19 mouse cellular contexts compared by ENCODE assay signal in the genomic region with DNA sequence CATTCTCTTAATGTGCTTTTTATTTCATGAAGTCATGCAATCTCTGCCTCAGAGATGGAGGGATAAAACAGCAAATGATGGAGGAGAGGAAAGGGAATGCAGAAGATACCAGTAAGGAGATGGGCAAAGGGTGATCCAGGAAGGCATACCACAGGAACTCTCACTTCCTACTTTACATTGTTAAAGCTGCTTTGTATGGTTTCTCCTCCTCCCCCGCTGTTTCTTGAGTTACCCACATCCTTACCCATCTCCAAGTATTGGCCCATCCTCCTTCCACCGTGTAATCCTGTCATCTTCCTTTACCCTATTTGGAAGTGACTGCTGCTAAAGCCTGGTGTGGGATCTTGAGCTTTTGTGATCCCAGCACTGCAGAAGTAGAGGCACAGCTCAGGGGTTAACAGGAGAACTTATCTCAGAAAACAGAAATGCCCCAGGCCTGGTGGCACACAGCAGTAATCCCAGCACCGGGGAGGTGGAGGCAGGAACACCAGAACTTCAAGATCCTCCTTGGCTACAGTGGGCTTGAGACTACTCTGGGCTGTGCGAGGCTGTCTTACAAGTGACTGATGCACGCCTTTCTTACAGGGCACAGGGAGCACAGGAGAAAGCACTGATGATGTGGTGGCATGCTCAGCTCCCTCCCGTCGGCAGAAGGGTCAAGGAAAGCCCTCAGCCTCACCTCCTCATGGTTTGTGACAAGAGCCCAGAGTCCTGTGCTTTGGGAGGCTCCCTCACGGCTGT. TPM values are rescaled to one million over a fixed set of nuclear protein-coding genes. Genes with fewer than 3 reads are reported as not detected.
DNase-seq lines count a peak whose midpoint lies in the region; ATAC-seq and TF ChIP-seq lines count a peak whose summit lies in the region.
"Had no signal": no experiment of that assay in that cellular context is flagged by ENCODE, and none has a peak within 500 bp of the region (broad histone marks: within the 10 kb centered on the region; RNA-seq: fewer than 3 reads in every experiment).

No protein-coding gene starts in this region.

- peaks cover 35% of the 10 kb centered on the region for H3K36me3 ChIP-seq in intestine, postnatal 0 days (ENCODE audit: control insufficient read depth, insufficient read depth)
- H3K36me3 ChIP-seq in intestine, embryonic 15.5 days, result peaks cover 31% of the 10 kb centered on the region
- H3K36me3 ChIP-seq in G1E (replicated peaks) (peaks cover 76% of the 10 kb centered on the region), myocyte (ENCODE audit: control insufficient read depth, insufficient read depth) (peaks cover 34% of the 10 kb centered on the region)
- peaks cover 65% of the 10 kb centered on the region for H3K36me3 ChIP-seq in liver, embryonic 13.5 days

- no peaks in the 10 kb centered on the region for H3K9me3 ChIP-seq in intestine, postnatal 0 days (ENCODE audit: control insufficient read depth)
- no peaks in the 10 kb centered on the region for H3K9me3 ChIP-seq in intestine, embryonic 15.5 days
- no peaks in the 10 kb centered on the region for H3K9me3 ChIP-seq in G1E (replicated peaks)
- no peaks in the 10 kb centered on the region for H3K9me3 ChIP-seq in liver, embryonic 13.5 days (replicated peaks)
- H3K9me3 ChIP-seq: hindbrain, embryonic 15.5 days; lung, embryonic 15.5 days; neural tube, embryonic 15.5 days had no signal

- peak overlapping the region; percentile 72 for H3K27ac ChIP-seq in intestine, postnatal 0 days (ENCODE audit: low read depth, low read length)
- H3K27ac ChIP-seq in intestine, embryonic 15.5 days, result no peak overlapping the region
- H3K27ac ChIP-seq in liver, embryonic 13.5 days, result peak overlapping the region; percentile 94
- H3K27ac ChIP-seq: hindbrain, embryonic 15.5 days; lung, embryonic 15.5 days; neural tube, embryonic 15.5 days; stomach, postnatal 0 days had no signal

- H3ac ChIP-seq in myocyte (ENCODE audit: control insufficient read depth, insufficient read length), result no peak overlapping the region

- H3K27me3 ChIP-seq in intestine, postnatal 0 days (replicated peaks; ENCODE audit: control insufficient read depth, insufficient read depth, low read length), result no peaks in the 10 kb centered on the region
- H3K27me3 ChIP-seq in intestine, embryonic 15.5 days (replicated peaks), result no peaks in the 10 kb centered on the region
- H3K27me3 ChIP-seq in G1E (ENCODE audit: insufficient read depth, low read length) (no peaks in the 10 kb centered on the region), myocyte (ENCODE audit: control insufficient read depth, insufficient read depth, insufficient read length) (no peaks in the 10 kb centered on the region)
- no peaks in the 10 kb centered on the region for H3K27me3 ChIP-seq in liver, embryonic 13.5 days
- H3K27me3 ChIP-seq: hindbrain, embryonic 15.5 days; lung, embryonic 15.5 days; neural tube, embryonic 15.5 days had no signal

- no peak overlapping the region for H3K4me3 ChIP-seq in intestine, postnatal 0 days (ENCODE audit: low read depth, low read length)
- H3K4me3 ChIP-seq in intestine, embryonic 15.5 days (replicated peaks), result no peak overlapping the region
- peak overlapping the region; percentile 40; the same call in 1 of the 2 replicates for H3K4me3 ChIP-seq in G1E (ENCODE audit: low read depth, low read length)
- H3K4me3 ChIP-seq in liver, embryonic 13.5 days (replicated peaks), result peak overlapping the region; percentile 77; the same call in 1 of the 2 replicates
- no peak overlapping the region for H3K4me3 ChIP-seq in myocyte
- H3K4me3 ChIP-seq: hindbrain, embryonic 15.5 days; neural tube, embryonic 15.5 days had no signal

- ATAC-seq in intestine, postnatal 0 days, result no peak
- ATAC-seq in intestine, embryonic 15.5 days, result no peak
- ATAC-seq in G1E (ENCODE audit: extremely low read depth, insufficient number of reproducible peaks, low FRiP score, poor library complexity, severe bottlenecking), result no peak
- ATAC-seq in liver, embryonic 13.5 days (ENCODE audit: low read depth), result no peak
- ATAC-seq: activated CD4-positive, CD25-positive, alpha-beta regulatory T cell, adult 4 months; CD4-positive, CD25-positive, alpha-beta regulatory T cell, adult 4 months had no signal

- DNase-seq in G1E (ENCODE audit: low spot score), result no peak
- DNase-seq in liver, embryonic 13.5 days, result no peak
- no peak for DNase-seq in kidney, adult 8-10 months
- DNase-seq in B cell, adult 2 months, result no peak
- DNase-seq: cerebellum, adult 11-12 months; heart, adult 11 months; kidney, adult 18-20 months; left cerebral cortex, postnatal 4 days; spleen, adult 18-20 months; thymus, postnatal 36 days had no signal

- H3K9ac ChIP-seq in intestine, postnatal 0 days (ENCODE audit: low read depth, low read length), result no peak overlapping the region; the same call in 1 of the 2 replicates
- H3K9ac ChIP-seq in intestine, embryonic 15.5 days, result no peak overlapping the region
- H3K9ac ChIP-seq in liver, embryonic 13.5 days, result peak overlapping the region; percentile 85
- H3K9ac ChIP-seq: hindbrain, embryonic 15.5 days; neural tube, embryonic 15.5 days had no signal

- peak; percentile 32 for TF ChIP-seq POLR2A in myocyte (IDR thresholded peaks at IDR 0.05; ENCODE audit: insufficient read length, low read depth)

- TF ChIP-seq CTCF in intestine, postnatal 0 days (IDR thresholded peaks at IDR 0.05; ENCODE audit: low read depth), result no peak
- TF ChIP-seq CTCF in G1E (IDR thresholded peaks at IDR 0.05; ENCODE audit: low read depth, low read length), result no peak

- peak overlapping the region; percentile 10; the same call in 1 of the 2 replicates for H3K4me2 ChIP-seq in intestine, postnatal 0 days (replicated peaks; ENCODE audit: low read depth)
- H3K4me2 ChIP-seq in intestine, embryonic 15.5 days (replicated peaks), result no peak overlapping the region
- peak overlapping the region; percentile 89 for H3K4me2 ChIP-seq in liver, embryonic 13.5 days
- no peak overlapping the region for H3K4me2 ChIP-seq in myocyte (ENCODE audit: low read depth)
- H3K4me2 ChIP-seq: lung, embryonic 15.5 days had no signal

- 69% methylated on average over 8 of the region's 8 CpGs for WGBS in intestine, postnatal 0 days
- 82% methylated on average over 8 of the region's 8 CpGs for WGBS in intestine, embryonic 15.5 days
- 65% methylated on average over 8 of the region's 8 CpGs for WGBS in liver, embryonic 13.5 days (ENCODE audit: insufficient replicate concordance)

- peaks cover 49% of the 10 kb centered on the region for H3K79me2 ChIP-seq in myocyte (ENCODE audit: control insufficient read depth, insufficient read depth)

- peaks cover 24% of the 10 kb centered on the region; the same call in 1 of the 2 replicates for H3K4me1 ChIP-seq in intestine, postnatal 0 days (replicated peaks; ENCODE audit: control insufficient read depth, insufficient read depth, low read length)
- peaks cover 38% of the 10 kb centered on the region for H3K4me1 ChIP-seq in intestine, embryonic 15.5 days (replicated peaks)
- peaks cover 80% of the 10 kb centered on the region for H3K4me1 ChIP-seq in G1E (ENCODE audit: insufficient read depth, low read depth, low read length)
- H3K4me1 ChIP-seq in liver, embryonic 13.5 days (replicated peaks), result peaks cover 92% of the 10 kb centered on the region

TF ChIP-seq in myocyte, 11 proteins besides CTCF, POLR2A, EP300 and RAD21:
- no peak for TF ChIP-seq TCF3 (IDR thresholded peaks at IDR 0.05; ENCODE audit: insufficient read length, low read depth)
- no peak for TF ChIP-seq REST (IDR thresholded peaks at IDR 0.05; ENCODE audit: insufficient read depth, insufficient read length)
- TF ChIP-seq POLR2AphosphoS2 (IDR thresholded peaks at IDR 0.05; ENCODE audit: insufficient read length, low read depth), result peak; percentile 83

RNA-seq across cellular contexts. Expression of gene Ndufa6, which starts 5.7 kb away (rescaled TPM):
- 830 and 832 TPM in 2 replicates for polyA plus RNA-seq in intestine, postnatal 0 days (2015; fragmentation: Nextera tagmentation; extraction: Ambion mirVana)
- polyA plus RNA-seq in intestine, embryonic 15.5 days (2015; fragmentation: Nextera tagmentation; extraction: Ambion mirVana), result 502 and 513 TPM in 2 replicates
- total RNA-seq in G1E (2014; fragmentation: Nextera tagmentation) (117 and 124 TPM in 2 replicates), G1E (2017) (344 and 364 TPM in 2 replicates)
- polyA plus RNA-seq in G1E (2012) (215 and 331 TPM in 2 replicates), myocyte (2012; fragmentation: generic; extraction: Trizol) (517 TPM)
- polyA plus RNA-seq in liver, embryonic 13.5 days (2015; fragmentation: Nextera tagmentation; extraction: Ambion mirVana), result 356 and 357 TPM in 2 replicates

RNA-seq across cellular contexts. Expression of gene Smdt1, which starts 9.7 kb away (rescaled TPM):
- polyA plus RNA-seq in intestine, postnatal 0 days (2015; fragmentation: Nextera tagmentation; extraction: Ambion mirVana), result 448 and 457 TPM in 2 replicates
- 277 and 308 TPM in 2 replicates for polyA plus RNA-seq in intestine, embryonic 15.5 days (2015; fragmentation: Nextera tagmentation; extraction: Ambion mirVana)
- 68.2 and 118 TPM in 2 replicates for total RNA-seq in G1E (2014; fragmentation: Nextera tagmentation)
- 115 and 129 TPM in 2 replicates for total RNA-seq in G1E (2017)
- 116 and 137 TPM in 2 replicates for polyA plus RNA-seq in G1E (2012)
- 202 and 208 TPM in 2 replicates for polyA plus RNA-seq in liver, embryonic 13.5 days (2015; fragmentation: Nextera tagmentation; extraction: Ambion mirVana)
- 665 TPM for polyA plus RNA-seq in myocyte (2012; fragmentation: generic; extraction: Trizol)

RNA-seq across cellular contexts. Expression of gene Pheta2, which starts 9.7 kb away (rescaled TPM):
- polyA plus RNA-seq in intestine, postnatal 0 days (2015; fragmentation: Nextera tagmentation; extraction: Ambion mirVana), result 5.4 and 5.5 TPM in 2 replicates
- polyA plus RNA-seq in intestine, embryonic 15.5 days (2015; fragmentation: Nextera tagmentation; extraction: Ambion mirVana), result 13.1 and 13.4 TPM in 2 replicates
- total RNA-seq in G1E (2014; fragmentation: Nextera tagmentation), result 50.8 and 67.8 TPM in 2 replicates
- total RNA-seq in G1E (2017), result 37.9 and 42.2 TPM in 2 replicates
- polyA plus RNA-seq in G1E (2012), result 12.5 and 18.8 TPM in 2 replicates
- 43.4 and 43.8 TPM in 2 replicates for polyA plus RNA-seq in liver, embryonic 13.5 days (2015; fragmentation: Nextera tagmentation; extraction: Ambion mirVana)
- 0.05 TPM for polyA plus RNA-seq in myocyte (2012; fragmentation: generic; extraction: Trizol)

RNA-seq across cellular contexts. Expression of gene Naga, which starts 9.7 kb away (rescaled TPM):
- 1,439 and 1,503 TPM in 2 replicates for polyA plus RNA-seq in intestine, postnatal 0 days (2015; fragmentation: Nextera tagmentation; extraction: Ambion mirVana)
- polyA plus RNA-seq in intestine, embryonic 15.5 days (2015; fragmentation: Nextera tagmentation; extraction: Ambion mirVana), result 144 and 176 TPM in 2 replicates
- total RNA-seq in G1E (2014; fragmentation: Nextera tagmentation), result 190 and 198 TPM in 2 replicates
- total RNA-seq in G1E (2017), result 200 and 229 TPM in 2 replicates
- 274 and 333 TPM in 2 replicates for polyA plus RNA-seq in G1E (2012)
- 34.3 and 35.7 TPM in 2 replicates for polyA plus RNA-seq in liver, embryonic 13.5 days (2015; fragmentation: Nextera tagmentation; extraction: Ambion mirVana)
- polyA plus RNA-seq in myocyte (2012; fragmentation: generic; extraction: Trizol), result 53.2 TPM

RNA-seq across cellular contexts. Expression of gene Cyp2d22, which starts 31.6 kb away (rescaled TPM):
- 5.7 and 7.6 TPM in 2 replicates for polyA plus RNA-seq in intestine, postnatal 0 days (2015; fragmentation: Nextera tagmentation; extraction: Ambion mirVana)
- polyA plus RNA-seq in intestine, embryonic 15.5 days (2015; fragmentation: Nextera tagmentation; extraction: Ambion mirVana), result 9.0 and 11.2 TPM in 2 replicates
- total RNA-seq in G1E (2014; fragmentation: Nextera tagmentation) (not detected in 2 replicates), G1E (2017) (0.11 and 1.0 TPM in 2 replicates)
- polyA plus RNA-seq in G1E (2012) (not detected in 2 replicates), myocyte (2012; fragmentation: generic; extraction: Trizol) (2.4 TPM)
- polyA plus RNA-seq in liver, embryonic 13.5 days (2015; fragmentation: Nextera tagmentation; extraction: Ambion mirVana), result 7.8 and 9.3 TPM in 2 replicates

Comparison
In these comparisons a context has a peak if more than half of its experiments do, and no peak if none do; other contexts are left out.
1. H3K4me2 ChIP-seq: peak in intestine, postnatal 0 days (single experiment) and liver, embryonic 13.5 days (single experiment); none in intestine, embryonic 15.5 days (single experiment) and myocyte (single experiment).
2. H3K4me3 ChIP-seq: peak in G1E (single experiment) and liver, embryonic 13.5 days (single experiment); none in intestine, postnatal 0 days (single experiment), intestine, embryonic 15.5 days (single experiment) and myocyte (single experiment).